Mouse (Mus musculus) embryonic fibroblast, embryonic 13.5 days (primary cell): ENCODE measurements around the gene B3gnt5.

Experiments used
- CTCF ChIP-seq: IDR thresholded peaks from 2 replicates; pipeline ENCODE4 v1.5.1; 2011; ENCODE audit warnings: mild to moderate bottlenecking, control low read depth, low read length, moderate library complexity, borderline replicate concordance; ENCODE audit not compliant: insufficient read depth
- POLR2A ChIP-seq: IDR thresholded peaks from 2 replicates; pipeline ENCODE4 v1.6.1; 2011; ENCODE audit warnings: low read depth, mild to moderate bottlenecking, control low read depth, low read length, moderate library complexity

DNA sequence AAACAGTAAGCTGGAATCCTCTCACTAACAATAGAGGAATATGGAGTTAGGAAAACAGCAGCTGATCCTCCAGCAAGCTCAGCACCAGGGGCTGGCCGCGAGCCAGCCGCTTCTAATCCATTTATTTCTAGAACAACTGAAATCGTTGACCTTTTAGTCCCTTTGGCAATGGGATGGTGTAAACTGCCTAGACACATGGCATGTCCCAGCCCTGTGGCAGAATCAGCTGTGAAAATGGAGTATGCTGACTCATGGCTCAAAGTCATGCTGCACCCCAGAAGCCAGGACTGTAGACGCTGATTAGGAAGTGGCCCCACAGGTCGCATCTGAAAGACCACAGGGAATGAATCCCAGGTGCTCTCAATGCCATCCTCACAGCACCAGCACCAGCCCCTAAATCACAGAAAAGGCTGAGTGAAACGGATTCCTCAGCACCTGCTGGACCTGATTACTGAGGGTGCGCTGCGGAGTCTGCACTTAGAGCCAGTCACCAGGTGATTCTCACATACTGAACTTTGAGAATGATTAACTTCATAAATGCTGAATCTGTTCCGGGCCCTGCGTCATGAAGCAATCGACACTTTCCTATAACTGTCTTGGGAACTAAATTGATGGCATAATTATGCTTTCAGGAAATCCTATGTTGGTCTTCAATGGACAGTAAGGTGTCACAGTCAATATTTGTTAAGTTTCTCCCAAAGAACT lies 26.5 kb downstream of the B3gnt5 start:
- TF ChIP-seq POLR2A (no peak), CTCF (no peak)
